Mouse (Mus musculus): ENCODE results near the gene Bptf.
"Not testable (repeated sequence)": the region's sequence is repeated elsewhere in the genome, so short reads cannot be mapped to it uniquely, and the experiment has no call there.

Bptf gene

DNA sequence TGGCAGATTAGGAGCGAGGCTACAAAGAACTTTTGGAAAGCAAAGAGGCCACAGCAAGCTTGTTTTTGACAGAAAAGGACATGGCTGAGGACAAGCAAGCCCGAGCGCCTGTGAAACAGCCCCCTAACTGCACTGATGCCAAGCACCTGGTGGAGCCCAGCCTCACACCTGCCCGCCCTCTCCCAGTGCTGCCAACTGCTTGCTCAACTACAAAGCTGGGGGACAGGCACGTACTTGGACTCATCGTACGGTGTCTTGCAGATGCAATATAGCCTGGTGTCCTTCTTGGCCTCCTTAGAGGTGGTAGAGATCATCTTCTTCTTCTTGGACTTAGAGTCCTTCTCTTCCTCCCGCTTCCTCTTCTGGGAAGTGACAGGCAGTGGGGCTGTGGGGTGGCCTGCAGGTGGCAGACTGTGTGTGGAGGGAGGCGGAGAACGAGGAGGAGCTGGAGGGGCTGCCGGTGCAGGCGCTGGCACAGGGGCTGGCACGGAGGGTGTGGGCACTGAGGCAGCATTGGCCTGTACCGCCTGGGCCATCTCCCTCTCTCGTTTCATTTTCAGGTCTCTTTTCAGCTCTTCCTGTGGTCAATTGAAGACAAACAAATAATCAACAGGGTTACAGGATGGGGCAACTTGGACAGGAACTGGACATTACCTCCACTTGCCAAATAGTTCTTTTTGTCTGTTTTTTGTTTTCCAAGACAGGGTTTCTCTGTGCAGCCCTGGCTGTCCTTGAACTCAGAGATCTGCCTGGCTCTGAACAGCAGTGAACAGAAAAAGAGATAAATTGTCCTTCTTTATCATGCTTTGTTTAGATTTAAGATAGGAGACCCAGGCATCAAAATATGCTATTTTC is 84.9 kb downstream of the Bptf start:
- DNase-seq (ENCODE audit: low spot score) = no peak

DNA sequence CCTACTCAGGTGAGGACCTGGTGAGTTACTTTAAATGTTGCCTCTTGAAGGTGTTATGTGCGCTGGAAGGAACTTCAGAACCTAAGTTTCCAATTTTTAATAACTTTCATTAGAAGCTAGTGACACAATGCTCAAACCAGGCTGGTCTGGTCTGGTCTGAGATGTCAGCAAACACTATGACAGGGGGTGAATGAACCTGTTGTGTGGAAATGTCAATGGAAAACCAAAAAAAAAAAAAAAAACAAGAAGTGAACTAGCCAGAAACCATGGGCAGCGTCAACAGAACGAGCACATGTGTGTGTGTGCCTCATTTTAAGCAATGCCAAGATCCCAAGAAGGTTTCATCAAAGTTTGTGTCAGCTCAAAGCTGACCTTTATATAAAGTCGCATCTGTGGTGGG is 86.4 kb downstream of the Bptf start:
- no peak for DNase-seq (ENCODE audit: low spot score)

DNA sequence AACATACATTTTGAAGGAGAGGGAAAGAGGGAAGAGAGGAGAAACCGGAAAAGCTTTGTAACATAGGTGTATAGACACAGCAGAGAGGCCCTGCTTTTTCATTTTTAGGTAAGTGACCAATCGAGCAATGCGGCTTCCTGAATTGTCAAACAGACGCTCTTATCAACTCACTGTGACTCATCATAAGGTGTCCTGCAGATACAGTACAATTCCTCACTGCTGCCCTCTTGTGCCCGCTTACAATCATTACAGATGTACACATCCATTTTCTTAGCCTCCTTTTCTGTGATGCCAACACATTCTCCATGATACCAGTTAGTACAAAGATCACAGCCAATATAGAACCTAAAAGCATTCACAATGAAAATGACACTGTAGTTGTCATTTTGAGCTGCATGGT is 87.6 kb downstream of the Bptf start:
- peak; percentile 49 for DNase-seq (ENCODE audit: low spot score)

DNA sequence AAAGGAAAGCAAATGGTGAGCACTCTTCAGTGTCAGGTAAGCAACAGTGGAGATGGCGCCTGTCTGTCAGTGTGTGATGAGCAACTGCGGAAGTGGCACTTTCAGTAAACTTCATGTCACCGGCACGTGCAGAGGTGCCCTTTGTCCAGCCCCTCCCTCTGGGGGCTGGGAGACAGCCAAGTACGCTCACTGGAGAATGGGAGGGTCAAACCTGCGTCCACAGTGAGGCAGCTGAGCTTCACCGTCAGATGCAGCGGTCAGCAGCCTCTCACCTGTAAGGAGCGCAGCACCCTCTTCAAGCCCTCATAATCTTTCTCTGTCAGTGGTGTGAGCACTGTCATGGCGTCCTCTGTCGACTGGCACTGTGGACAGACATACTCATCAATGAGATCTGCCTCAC is 88.6 kb downstream of the Bptf start:
- no peak for DNase-seq (ENCODE audit: low spot score)

DNA sequence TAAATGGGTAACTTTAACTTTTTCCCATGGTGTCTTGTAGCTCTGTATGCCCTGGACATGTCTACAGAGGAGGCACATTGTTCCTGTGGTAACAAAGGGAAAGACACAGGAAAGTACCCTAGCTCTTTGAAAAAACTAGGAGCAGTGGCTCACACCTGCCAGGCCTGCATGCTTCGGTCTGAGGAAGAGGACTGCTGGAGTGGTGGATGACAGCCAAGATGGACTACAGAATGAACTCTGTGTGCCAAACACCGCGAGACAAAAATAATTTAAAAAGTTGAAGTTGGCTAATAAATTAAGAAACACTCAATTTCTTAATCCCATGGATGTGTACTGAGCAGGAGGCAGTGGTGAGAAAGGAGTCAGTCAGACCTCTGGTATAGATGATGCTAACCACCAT is 90.5 kb downstream of the Bptf start:
- no peak for DNase-seq (ENCODE audit: low spot score)

DNA sequence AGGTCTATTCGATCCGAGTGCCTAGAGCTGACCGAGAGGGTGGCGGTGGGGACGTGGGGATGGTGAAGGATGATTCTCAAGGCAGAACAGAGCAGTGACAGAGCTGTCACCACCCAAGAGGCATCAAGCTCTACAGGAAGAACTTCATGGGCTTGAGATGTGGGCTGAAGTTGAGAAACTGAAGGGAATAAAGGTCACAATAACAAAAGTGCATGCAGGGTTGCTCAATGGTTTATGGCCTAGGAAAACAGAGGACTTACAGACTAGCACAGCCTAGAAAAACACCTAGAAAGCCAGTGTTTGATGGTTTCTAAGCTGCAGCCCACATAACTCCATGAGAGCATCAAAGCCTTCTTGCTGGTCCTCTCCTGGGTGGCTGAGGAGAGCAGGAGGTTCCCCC is 92.5 kb downstream of the Bptf start:
- no peak for DNase-seq (ENCODE audit: low spot score)

DNA sequence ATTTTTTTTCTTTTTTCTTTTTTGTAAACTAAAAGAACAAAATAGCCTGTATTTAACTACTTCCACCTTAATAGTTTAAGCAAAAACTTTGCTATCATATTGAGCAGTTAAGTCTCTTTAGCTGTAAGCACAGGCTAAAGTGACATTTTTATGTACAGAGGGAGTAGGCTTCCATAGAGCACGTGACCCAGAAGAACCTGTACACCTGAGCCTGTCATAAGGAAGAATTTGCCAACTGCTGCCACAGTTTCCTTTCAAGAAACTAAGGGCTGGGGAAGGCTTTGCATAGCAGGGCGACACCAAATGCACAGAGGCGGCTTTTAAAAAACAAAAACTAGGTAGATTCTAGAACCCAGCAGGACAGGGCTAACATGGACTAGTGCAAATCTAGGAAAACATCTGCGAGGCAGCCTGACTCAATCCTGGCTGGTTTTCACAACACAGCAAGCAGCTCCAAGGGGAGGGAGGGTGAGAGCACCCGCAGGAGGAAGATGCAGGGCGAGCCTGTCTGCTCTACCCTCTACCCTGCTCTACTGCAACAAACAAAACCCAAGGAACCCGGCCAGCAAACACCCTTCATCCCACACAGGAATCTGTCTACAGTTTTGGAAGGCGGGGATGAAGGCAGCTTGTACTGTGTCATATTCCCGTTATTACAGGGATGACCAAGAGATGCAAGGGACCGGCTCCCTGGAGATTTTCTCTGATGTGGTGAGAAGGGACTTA is 97.7 kb downstream of the Bptf start:
- no peak for DNase-seq (ENCODE audit: low spot score)

DNA sequence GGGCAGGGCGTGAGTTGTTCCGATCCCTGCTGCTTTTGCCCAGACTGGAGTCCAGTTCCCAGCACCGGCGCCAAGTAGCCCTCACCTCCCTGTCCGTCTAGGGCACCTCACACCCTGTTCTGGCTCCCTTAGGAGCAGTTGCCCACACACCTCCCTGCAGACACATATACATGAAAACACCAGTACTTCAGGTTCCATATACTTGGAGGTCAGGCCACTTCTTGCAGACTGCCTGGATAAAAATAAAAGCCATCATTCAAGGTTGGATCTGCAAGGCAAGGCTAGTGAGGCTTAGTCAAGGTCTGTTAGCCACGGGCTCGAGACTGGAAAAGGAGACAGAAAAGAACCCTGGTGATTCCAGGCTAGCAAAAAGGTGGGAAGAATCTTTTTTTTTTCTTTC is 100.3 kb downstream of the Bptf start:
- DNase-seq (ENCODE audit: low spot score) = no peak

DNA sequence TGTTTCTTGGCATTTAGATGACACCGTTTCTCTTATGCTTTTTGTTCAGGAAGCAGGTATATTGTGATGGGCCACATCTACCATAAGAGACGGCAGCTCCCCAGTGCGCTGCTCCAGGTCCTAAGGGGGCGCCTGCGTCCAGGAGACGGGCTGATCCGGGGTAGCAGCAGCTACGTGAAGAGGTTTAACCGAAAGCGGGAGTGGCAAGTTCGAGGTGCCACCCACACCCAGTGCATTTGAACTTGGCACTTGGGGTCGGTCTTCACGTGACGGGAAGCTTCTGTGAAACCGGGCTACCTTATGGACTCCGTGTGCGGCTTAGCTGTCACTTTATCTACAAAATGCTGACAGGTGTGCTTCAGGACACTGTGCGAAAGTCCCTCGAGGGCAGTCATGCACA is 102.4 kb downstream of the Bptf start:
- no peak for DNase-seq (ENCODE audit: low spot score)

DNA sequence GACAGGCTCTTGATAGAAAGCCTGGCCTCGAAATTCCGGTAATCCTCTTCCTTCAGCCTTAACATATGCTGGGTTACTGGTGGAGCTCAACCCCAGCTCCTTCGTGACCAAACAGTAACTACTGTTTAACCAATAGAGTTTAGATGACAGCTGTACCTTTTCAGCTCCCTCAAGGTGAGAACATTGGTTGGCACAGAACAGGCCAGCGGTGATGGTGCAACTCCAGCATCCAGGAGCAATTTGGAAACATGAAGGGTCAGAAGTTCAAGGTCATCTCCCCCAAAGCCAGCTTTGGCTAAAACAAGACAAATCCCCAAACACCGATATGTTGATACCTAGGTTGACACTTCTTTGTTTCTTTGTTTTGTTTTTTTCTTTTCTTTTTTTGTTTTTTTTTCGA is 103.2 kb downstream of the Bptf start:
- DNase-seq (ENCODE audit: low spot score) = no peak

DNA sequence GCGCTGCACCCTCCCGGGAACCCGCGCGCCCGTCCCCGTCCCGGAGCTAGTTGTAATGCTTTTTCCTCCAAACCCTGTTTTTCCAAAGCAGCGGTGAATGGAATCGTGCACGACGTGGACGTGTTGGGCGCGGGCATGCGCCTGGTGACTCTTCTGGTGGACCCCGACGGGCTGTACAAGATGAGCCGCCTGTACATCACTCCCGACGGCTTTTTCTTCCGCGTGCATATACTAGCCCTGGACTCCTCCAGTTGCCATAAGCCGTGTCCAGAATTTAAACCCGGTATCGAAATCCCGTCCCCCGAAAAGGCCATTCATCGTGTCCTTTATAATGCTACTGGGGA is 103.7 kb downstream of the Bptf start:
- no peak for DNase-seq (ENCODE audit: low spot score)

DNA sequence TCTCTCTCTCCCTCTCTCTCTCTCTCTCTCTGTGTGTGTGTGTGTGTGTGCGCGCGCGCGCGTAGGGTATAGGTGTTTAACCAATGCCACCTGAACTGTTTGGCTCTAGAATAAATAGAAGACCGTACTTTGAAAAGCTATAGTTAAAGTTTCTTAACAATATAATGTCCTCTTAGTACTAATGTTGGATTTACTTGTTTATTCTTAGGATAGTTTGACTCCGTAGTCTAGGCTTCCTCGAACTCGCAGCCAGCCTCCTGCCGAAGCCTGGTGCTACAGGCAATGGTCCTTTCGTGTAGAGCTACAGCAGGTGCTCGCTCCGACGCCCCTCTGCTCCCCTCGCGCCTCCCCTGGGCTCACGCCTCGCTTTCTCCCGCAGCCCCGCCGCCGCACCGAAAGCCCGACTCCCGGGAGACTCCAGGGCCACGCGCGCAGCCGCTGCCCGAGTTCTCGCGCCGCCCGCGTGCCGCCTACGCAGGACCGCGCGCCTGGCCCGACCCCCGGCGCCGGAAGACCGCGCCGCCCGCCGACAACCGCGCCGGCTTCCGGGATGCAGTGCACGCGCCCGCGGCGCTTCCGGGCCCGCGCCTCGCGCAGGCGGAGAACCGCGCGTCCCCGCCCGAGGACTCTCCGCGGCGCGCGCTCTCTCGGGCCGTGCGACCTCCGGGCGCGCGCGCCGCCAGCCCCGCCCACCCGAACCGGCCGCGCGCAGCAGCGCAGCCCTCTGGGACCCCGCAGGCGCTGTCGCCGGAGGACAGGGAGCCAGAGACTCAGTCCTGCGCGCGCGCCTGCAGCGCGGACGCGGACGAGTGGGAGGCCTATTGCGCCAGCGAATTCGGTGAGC is 104.3 kb downstream of the Bptf start:
- peak; percentile 78 for DNase-seq (ENCODE audit: low spot score)

DNA sequence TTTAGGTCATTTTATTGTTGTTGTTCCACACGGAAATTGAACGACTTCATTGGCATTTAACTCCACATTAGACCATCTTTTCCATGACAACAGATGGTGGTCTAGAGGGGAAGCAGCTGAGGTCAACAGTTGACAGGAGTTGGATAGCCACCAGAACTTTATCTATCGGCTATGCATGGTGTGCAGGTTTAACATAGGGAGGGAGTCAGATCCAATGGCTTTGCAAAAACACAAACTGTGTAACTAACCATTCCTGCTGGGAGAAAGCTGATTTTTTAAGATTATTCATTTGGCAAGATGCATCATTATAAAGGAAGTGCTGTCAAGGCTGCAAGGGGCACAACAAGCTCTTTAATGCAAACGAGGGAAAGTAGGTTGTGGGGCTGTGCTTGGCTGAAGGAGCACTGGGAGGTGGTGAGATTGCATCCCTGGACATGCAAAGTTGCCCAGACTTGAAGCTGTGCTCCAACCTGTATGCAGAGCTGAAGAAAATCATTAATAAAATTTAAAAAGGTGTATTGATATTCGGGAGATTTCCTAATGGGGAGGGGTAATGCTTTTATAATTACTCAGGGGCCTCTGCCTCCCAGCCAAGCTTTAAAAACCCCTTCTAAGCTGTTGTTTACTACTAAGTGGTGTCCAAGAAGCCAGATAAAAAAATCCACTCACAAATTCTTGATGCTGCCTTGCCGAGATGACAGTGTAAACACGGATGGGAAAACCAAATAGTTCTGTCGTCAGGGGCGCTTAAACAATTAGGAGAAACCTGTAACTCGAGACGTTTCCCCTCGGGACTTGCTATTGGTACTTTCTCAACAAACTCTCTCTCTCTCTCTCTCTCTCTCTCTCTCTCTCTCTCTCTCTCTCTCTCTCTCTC is 105.1 kb downstream of the Bptf start:
- no peak for DNase-seq (ENCODE audit: low spot score)

DNA sequence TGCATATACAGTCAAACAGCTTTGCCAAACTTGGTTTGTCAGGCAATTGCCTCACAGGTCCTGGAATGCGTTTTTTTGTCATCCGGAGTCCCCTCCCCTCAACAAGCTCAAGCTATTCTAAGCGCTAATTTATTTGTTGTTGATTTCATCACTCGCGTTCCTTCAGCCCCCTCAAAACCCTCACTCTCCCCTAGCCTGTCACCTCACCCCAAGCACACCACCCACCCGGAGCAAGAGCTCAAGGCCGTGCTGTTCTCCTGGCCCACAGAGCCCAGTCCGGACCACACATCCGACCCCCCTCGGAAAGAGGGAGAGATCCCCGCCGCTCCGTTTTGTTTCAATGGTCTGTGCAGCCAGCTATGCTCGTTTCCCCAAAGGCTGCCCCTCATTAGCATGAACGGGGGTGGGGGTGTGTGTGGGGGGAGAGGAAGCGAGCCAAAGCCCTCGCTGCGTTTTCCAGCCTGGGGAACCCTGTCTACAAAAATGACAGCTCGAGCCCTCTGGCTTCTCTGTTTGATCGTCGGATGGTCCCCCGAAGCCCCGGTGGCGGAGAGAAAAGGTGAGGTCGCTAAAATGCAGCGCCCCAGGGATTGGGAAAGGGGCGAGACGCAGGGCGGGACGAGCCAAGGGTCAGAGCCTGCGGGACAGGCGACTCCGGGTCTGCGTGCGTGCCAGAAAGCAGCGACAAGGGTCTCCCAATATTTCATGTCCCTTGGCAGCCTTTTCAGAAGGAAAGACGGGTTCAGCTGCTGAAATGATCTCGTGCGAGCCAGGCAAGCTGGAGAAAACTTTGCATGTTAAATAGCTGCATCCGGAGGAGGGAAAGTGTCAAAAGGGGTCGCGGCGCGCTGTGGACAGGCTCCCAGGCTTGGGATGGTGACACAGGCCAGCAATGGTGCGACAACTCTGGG is 106.3 kb downstream of the Bptf start, which contains the start of gene 1810010H24Rik:
TSS of gene 1810010H24Rik (plus strand) at position 271 of the 911 bp plus-strand sequence.
- no peak for DNase-seq (ENCODE audit: low spot score)

DNA sequence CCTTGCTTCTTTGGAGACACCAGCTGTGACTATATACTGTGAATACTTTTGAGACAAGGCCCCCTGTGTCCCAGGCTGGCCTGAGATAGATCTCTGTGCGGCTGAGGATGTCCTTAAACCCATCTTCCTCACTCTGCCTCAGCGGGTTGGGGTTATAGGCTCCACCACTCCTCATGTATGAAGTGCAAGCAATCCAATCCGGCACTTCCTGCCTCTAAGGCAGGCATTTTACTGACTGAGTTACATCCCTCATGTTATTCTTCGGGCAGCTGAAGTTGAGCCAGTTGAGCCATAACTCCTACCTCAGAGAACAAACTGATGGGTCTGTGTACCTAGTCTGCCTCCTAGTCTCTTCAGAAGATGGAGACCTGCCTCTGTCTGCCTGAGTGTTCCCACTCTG is 107.5 kb downstream of the Bptf start:
- no peak for DNase-seq (ENCODE audit: low spot score)

DNA sequence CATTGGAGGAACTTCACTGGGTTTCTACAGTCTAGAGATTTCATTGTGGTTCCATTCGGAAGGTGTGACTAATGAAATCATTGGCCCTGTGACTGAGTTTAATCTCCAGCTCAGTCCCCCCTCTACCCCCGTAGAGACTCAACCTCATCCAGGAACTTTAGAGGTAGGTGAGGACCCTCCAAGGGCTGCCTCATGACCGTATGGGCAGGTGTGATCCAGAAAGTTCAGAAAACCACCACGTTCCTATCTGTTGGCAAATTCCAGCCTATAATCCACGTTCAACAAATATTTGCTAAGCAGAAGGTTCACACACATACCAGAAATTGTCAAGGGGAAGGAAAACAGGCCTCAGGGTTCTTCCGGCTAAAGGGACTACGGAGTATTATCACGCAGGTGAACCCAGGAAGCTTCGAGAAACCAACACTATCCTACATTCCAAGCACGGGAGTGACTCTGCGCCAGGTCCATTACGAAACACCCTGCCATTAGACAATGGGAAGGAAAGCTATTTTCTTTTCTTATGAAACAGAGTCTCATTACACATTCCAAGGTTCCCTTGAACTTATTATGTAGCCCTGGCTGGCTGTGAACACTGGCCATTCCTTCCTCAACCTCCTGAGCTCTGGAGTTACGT is 109.8 kb downstream of the Bptf start:
- no peak for DNase-seq (ENCODE audit: low spot score)

DNA sequence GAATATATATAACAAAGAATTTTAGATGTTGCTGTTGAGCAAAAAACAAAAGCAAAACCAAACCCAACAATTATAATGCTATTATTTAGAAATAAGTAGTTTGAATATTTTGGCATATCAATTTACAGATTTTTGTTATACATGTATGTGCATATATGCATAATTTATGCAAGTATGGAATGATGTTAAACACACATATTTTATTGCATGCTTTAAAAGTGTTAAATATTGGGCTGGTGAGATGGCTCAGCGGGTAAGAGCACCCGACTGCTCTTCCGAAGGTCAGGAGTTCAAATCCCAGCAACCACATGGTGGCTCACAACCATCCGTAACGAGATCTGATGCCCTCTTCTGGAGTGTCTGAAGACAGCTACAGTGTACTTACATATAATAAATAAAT is 112.2 kb downstream of the Bptf start:
- not testable (repeated sequence) for DNase-seq (ENCODE audit: low spot score)

DNA sequence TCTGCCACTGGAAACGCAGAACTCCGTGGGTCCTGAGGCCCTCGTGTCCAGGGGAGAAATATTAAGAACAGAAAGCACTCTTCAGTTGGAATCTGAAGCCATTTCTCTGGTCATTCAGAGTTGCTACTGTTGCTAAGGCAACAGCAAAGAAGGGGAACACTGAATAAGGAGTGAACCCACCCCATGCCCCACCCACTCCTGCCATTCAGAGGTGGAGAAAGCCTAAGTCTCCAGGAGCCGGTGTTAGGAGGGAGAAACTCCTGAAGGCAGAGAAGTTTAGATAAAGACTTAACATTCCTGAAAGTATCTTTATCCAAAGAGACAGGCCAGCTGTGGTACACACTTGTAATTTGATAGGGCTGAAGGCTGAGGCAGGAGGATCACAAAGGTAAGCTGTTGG is 112.6 kb downstream of the Bptf start:
- no peak for DNase-seq (ENCODE audit: low spot score)

DNA sequence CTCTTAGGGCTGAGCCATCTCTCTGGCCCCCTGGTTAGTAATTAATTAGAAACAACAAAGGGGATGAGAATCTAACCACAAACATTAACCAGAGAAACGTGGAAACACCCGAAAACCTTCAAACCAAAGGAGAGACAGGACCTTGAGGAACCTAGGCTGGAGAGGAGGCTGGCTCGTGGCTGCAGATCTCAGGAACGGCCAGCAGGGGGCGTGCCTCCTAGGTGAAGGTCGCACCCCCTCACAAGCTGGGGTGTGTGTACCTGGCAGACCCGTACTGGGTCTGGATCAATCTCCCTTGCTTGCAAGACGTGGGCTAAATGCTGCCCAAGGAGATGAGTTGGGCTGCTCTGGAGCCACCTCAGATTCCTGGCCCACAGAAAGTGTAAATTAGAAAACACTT is 113.3 kb downstream of the Bptf start:
- no peak for DNase-seq (ENCODE audit: low spot score)

DNA sequence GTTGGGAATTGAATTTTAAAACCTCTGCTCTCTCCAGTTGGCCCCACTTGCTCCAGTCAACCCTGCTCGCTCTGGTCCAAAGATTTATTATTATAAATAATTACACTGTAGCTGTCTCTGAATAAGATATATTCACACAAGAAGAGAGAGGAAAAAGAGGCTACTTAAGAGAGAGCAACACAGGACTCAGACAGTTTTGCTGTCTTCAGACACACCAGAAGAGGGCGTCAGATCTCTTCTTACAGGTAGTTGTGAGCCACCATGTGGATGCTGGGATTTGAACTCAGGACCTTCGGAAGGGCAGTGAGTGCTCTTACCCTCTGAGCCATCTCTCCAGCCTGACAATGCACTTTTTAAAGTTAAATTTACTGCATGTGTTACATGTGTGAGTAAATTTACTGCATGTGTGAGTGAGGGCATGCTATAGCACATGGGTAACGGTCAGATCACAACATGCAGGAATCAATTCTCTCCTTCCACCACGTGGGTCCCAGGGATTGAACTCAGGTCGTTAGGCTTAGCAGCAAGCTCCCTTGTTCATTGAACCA is 114.5 kb downstream of the Bptf start:
- DNase-seq (ENCODE audit: low spot score) = no peak

Measured in ovary, postnatal 14 days (tissue).